Mouse (Mus musculus) embryonic fibroblast, embryonic 13.5 days (primary cell): ENCODE measurements around the gene Dnpep.

ENCODE experiments used
- CTCF ChIP-seq: IDR thresholded peaks from 2 replicates; pipeline ENCODE4 v1.5.1; 2011; ENCODE audit warnings: mild to moderate bottlenecking, control low read depth, low read length, moderate library complexity, borderline replicate concordance; ENCODE audit not compliant: insufficient read depth
- POLR2A ChIP-seq: IDR thresholded peaks from 2 replicates; pipeline ENCODE4 v1.6.1; 2011; ENCODE audit warnings: low read depth, mild to moderate bottlenecking, control low read depth, low read length, moderate library complexity

DNA sequence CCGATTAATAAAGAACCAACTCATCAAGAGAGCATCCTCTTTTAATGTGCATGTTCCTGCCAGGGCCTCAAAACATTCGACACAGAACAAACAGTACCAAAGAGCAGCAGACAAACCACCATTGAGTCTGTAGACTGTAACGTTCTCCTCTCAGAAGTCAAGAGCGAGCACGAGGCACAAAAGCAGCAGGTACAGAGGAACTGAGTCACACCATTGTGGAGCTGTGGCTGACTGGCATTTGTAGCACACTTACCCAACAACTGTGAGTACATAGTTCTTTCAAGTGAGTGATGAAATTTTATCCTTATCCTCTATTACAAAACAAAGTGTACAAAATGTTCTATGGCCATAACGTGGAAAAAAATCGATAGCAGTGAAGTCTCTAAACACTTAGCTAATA lies 32.9 kb downstream of the Dnpep start:
- no peak for TF ChIP-seq CTCF
- no peak for TF ChIP-seq POLR2A
